9 mouse cellular contexts compared by ENCODE assay signal in genomic region chr5:60608943-60609614, GRCm38 (mm10).
DNase-seq lines count a peak whose midpoint lies in the region; ATAC-seq and TF ChIP-seq lines count a peak whose summit lies in the region.
"Had no signal": no experiment of that assay in that cellular context is flagged by ENCODE, and none has a peak within 500 bp of the region (broad histone marks: within the 10 kb centered on the region; RNA-seq: fewer than 3 reads in every experiment).

No protein-coding gene starts in this region.

- no peak overlapping the region for H3K9ac ChIP-seq in forebrain, embryonic 12.5 days

- WGBS in forebrain, embryonic 12.5 days = 40% methylated on average over 4 of the region's 4 CpGs
- WGBS in forebrain, embryonic 10.5 days = 47% methylated on average over 4 of the region's 4 CpGs

- H3K9me3 ChIP-seq in forebrain, embryonic 12.5 days = no peaks in the 10 kb centered on the region
- no peaks in the 10 kb centered on the region for H3K9me3 ChIP-seq in forebrain, embryonic 10.5 days
- H3K9me3 ChIP-seq: megakaryocyte, embryonic 14.5 days had no signal

- no peaks in the 10 kb centered on the region for H3K27me3 ChIP-seq in forebrain, embryonic 12.5 days
- no peaks in the 10 kb centered on the region for H3K27me3 ChIP-seq in forebrain, embryonic 10.5 days (ENCODE audit: poor library complexity, severe bottlenecking)
- H3K27me3 ChIP-seq: megakaryocyte, embryonic 14.5 days had no signal

- no peak overlapping the region for H3K27ac ChIP-seq in forebrain, embryonic 12.5 days
- no peak overlapping the region for H3K27ac ChIP-seq in forebrain, embryonic 10.5 days
- H3K27ac ChIP-seq in cortical plate, adult 2 months (ENCODE audit: insufficient read depth, low read length) = no peak overlapping the region

- no peak overlapping the region for H3K4me2 ChIP-seq in forebrain, embryonic 12.5 days

- no peak for DNase-seq in forebrain, embryonic 10.5 days (ENCODE audit: extremely low spot score, low spot score)
- DNase-seq in 416B (ENCODE audit: low read depth) = peak; percentile 70
- DNase-seq in layer of hippocampus, postnatal 14 days (ENCODE audit: low spot score in 2 of 2) = peak; percentile 64 to 93
- no peak for DNase-seq in thymus, postnatal 36 days
- DNase-seq in lung, postnatal 36 days = no peak
- DNase-seq in heart, adult 9 months (ENCODE audit: low spot score in 2 of 2) = no peak

- TF ChIP-seq POLR2A in cortical plate, adult 2 months (IDR thresholded peaks at IDR 0.05; ENCODE audit: extremely low read depth, insufficient read depth, low read length) = no peak

- peak; percentile 13; the same call in 1 of the 2 replicates for TF ChIP-seq CTCF in cortical plate, adult 2 months (IDR thresholded peaks at IDR 0.05; ENCODE audit: extremely low read depth, insufficient read depth, low read length)

- peak; percentile 27; the same call in 1 of the 2 replicates for ATAC-seq in forebrain, embryonic 12.5 days (ENCODE audit: low FRiP score)

- no peaks in the 10 kb centered on the region for H3K36me3 ChIP-seq in forebrain, embryonic 12.5 days (replicated peaks)
- no peaks in the 10 kb centered on the region for H3K36me3 ChIP-seq in forebrain, embryonic 10.5 days (replicated peaks)

- H3K4me3 ChIP-seq in forebrain, embryonic 12.5 days (replicated peaks) = no peak overlapping the region
- H3K4me3 ChIP-seq in forebrain, embryonic 10.5 days = no peak overlapping the region
- H3K4me3 ChIP-seq in cortical plate, adult 2 months (ENCODE audit: insufficient read depth, low read length) = no peak overlapping the region
- H3K4me3 ChIP-seq: megakaryocyte, embryonic 14.5 days had no signal

- H3K4me1 ChIP-seq in forebrain, embryonic 12.5 days = no peaks in the 10 kb centered on the region
- no peaks in the 10 kb centered on the region for H3K4me1 ChIP-seq in forebrain, embryonic 10.5 days
- no peaks in the 10 kb centered on the region for H3K4me1 ChIP-seq in cortical plate, adult 2 months (ENCODE audit: control insufficient read depth, insufficient read depth, low read length)
- H3K4me1 ChIP-seq: megakaryocyte, embryonic 14.5 days had no signal

Comparison
In these comparisons a context has a peak if more than half of its experiments do, and no peak if none do; other contexts are left out.
1. DNase-seq: peak in 416B (single experiment) and layer of hippocampus, postnatal 14 days (2 of 2); none in forebrain, embryonic 10.5 days (single experiment), thymus, postnatal 36 days (0 of 2), lung, postnatal 36 days (single experiment) and heart, adult 9 months (0 of 2).